Mouse (Mus musculus) fat pad, adult 2 months (tissue): ENCODE results near the gene Fundc2.

ENCODE experiments used
- DNase-seq: peaks from one replicate; pipeline ENCODE4 v3.0.0-alpha.2; 2011; ENCODE audit warnings: low read depth, low spot score; ENCODE audit errors: extremely low read depth

Fundc2 gene

DNA sequence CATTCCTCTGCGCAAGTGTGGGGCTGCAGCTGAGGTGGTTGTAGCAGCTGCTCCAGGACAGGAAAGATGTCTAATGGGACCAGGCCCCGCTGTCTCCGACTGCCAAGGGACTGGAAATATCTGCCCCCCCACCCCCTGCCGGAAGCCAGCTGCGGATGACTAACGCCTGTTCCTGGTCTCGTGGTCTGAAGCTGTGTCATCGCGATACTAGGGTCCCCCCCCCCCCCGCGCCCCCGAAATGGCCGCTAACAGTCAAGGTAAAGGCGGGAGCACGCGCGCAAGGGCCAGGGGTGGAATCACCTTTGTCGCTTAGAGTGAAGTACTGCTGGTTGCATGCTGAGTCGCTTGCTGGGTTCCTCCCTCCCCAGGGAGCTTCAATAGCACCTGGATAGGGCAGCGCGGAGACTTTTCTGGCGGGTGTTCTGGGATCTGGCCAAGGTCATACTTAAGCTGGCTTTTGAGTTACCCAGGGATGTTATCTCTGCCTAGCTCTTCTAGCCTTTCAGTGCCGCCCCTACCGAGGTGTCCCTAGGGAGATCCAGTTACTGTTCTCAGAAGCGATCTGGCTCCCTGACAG is at the start of gene Fundc2, which contains the start of gene F8:
Fundc2 (plus strand) TSS at position 205 of the 577 bp plus-strand sequence.
F8 (minus strand) TSS at position 421 of the 577 bp plus-strand sequence.
- DNase-seq: no peak

DNA sequence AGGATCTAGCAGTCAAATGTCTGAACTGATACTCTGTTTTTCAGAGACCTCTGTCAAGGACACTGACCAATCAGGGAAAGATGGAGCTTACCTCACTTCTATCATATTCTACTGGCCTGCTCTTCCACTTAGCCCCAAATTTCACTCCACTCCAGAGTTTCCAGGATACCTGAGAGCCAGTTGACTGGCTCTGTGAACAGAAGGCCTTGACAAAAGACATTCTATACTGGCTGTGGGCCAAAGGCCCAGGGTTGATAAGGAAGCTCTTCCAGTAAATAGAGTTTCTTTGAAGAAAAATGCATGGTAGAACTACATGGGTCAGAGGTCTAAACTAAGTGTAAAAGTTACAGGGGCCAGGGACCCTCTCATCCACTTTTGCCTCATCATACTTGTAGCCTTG is 12.0 kb upstream of the Fundc2 start:
- no peak for DNase-seq

GRCm38 (mm10) chrX:75372666-75373425 is 9.4 kb upstream of the Fundc2 start:
- DNase-seq: no peak

DNA sequence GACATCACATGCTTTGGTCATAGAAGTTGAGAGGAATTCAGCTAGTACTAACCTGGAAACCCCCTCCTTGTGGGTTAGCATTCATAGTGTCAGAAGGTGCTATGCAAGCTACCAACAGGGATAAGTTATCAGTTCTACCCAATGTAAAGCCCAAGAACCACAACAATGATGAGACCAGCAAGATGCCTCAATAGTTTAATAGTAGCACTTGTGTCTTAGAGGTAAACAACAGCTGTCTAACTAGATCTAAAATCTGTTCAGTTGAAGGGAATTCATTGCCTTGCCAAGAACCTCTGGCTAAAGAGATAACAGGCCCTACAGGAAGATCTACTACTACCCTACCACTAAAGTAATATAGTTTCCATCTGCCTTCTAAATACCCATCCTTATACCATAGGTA is 5.4 kb upstream of the Fundc2 start:
- DNase-seq: no peak

DNA sequence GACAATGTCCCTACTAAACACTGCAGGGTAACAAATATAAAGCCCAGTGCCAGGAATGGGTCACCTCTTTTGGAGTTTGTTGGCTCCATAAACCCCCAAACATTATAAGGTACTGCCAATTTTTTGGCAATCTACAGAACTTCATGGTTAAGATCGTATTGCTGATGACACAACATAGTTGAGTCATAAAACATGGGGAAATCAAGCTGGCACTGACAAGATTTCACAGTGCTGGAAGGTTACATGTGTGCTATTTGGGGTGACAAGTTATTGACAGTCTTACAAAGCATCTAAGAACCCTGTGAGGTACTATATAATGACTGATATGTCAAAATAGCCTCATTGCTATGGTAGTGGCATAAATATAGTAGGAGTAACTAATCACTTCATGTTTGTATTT is 1.0 kb upstream of the Fundc2 start:
- no peak for DNase-seq

DNA sequence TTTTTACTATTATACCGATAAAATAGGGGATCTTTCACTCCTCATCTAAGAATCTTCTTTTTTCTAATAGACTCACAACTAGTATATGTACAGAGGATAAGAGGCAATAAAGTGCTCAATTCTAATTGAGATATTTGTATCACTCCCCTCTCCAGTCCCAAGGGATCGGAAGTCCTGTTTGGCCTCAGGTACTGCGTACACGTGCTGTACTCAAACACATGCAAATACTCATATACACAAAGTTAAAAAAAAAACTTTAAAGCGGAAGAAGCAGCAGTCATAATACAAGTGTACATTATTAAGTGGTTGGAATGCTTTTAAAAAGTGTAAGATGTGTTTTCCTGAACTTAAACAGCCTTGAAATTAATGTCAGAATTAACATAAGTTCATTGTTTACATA is 500 bp upstream of the Fundc2 start:
- DNase-seq: no peak

GRCm38 (mm10) chrX:75399471-75399870 is 17.3 kb downstream of the Fundc2 start:
- no peak for DNase-seq

DNA sequence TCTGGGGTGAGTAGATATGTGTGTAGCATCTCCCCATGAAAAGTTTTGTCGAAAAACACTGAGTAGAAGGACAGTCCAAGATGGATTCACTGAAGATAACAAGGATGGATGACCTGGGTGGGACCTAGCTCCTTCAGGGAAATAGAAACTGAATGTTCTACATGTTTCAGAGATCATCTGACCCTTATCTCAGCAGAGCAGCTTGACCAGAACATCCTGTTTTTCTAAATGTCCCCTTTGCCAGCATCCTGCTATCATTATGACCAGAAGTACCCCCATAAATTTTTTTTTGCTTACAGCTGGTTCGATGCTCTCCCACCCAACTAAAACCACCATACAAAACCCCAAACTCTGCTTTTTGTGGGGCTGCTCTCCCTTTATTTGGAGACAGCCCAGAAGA is 20.5 kb downstream of the Fundc2 start:
- no peak for DNase-seq

DNA sequence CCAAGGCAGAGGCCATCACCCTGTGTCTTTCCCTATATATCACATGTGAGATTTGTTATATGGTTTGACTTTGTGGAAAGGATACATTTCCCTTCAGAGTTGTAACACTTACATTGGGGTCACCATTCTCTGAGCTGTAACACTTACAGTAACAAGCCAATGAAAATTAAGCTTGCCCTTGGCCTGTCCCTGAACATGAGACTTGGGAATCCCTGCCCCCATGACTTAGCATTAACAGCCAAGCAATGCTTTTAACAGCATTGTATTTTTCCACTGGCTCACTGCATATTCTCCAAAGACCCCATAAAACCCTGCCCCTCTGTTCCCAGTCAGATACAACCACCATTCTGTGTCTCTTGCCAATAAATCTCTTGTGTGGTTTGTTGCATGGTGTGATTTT is 21.2 kb downstream of the Fundc2 start:
- DNase-seq: no peak

- no peak for DNase-seq
These were observed 27.5 kb downstream of the Fundc2 start for GRCm38 (mm10) chrX:75409711-75410110.

- DNase-seq: peak; percentile 25
These were observed 34.0 kb downstream of the Fundc2 start, which contains the start of the genes Cmc4, Mtcp1 and Brcc3 for GRCm38 (mm10) chrX:75415936-75416785. Gene Cmc4 (minus strand): TSS chrX:75416584. Gene Mtcp1 (minus strand): TSS chrX:75416588. Gene Brcc3 (plus strand): TSS chrX:75416628.
